Mouse (Mus musculus): ENCODE measurements around the gene Cpne6.

GRCm38 (mm10) chr14:55492103-55492502, 18.1 kb upstream of the Cpne6 start:
- no peak for TF ChIP-seq CTCF (IDR thresholded peaks at IDR 0.05; ENCODE audit: control insufficient read depth, insufficient read depth, low read length)
- TF ChIP-seq POLR2A (IDR thresholded peaks at IDR 0.05; ENCODE audit: borderline replicate concordance, control insufficient read depth, low read depth, low read length), result no peak

Data from bone marrow, adult 2 months (tissue).